Mouse (Mus musculus): Measurements from ENCODE around the gene Ice1. TPM values are rescaled to one million over a fixed set of nuclear protein-coding genes. Genes with fewer than 3 reads are reported as not detected.
A peak's percentile ranks its signal among the peaks of the same experiment; 100 is the strongest.

Gene Ice1
- total RNA-seq, 2 experiments from 2014 or later = 29.4 to 29.9 TPM

GRCm38 (mm10) chr13:70639639-70640038, 2.2 kb upstream of the Ice1 start:
- DNase-seq = peak in 1 of 2 experiments; percentile 33

DNA sequence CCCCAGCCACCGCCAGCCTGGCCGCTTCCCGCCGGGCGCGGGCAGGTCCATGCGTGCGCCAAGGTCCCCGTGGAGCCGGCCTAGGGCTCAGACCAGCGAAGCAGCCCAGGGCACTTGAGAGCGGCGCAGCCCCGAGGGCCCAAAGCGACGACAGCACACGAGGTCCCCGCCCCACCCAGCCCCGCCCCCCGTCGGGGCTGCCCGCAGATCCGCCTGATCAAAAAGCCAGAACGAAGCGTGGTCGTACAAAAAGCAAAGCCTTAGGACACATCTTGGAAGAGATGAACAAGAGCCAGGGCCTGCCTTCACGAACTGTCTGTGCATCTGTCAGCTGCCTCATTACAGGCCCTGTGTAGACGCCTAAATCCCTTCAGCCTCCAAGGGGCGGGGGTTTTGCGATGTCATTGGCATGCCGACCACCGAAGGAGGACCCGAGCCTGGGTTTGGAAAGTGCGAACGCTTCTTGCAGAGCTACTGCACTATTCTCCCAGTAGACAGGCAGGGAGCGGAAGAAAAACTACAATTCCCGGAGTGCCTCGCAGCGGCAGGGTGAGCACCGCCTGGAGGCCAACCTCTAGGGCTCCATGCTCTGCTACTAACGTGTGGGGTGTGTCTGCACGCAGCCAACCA, 343 bp upstream of the Ice1 start:
- peak; percentile 97 to 98 for DNase-seq

- no peak for DNase-seq
Measured at GRCm38 (mm10) chr13:70636706-70637105, 728 bp downstream of the Ice1 start.

- DNase-seq = no peak
Measured at GRCm38 (mm10) chr13:70635591-70635990, 1.8 kb downstream of the Ice1 start.

DNA sequence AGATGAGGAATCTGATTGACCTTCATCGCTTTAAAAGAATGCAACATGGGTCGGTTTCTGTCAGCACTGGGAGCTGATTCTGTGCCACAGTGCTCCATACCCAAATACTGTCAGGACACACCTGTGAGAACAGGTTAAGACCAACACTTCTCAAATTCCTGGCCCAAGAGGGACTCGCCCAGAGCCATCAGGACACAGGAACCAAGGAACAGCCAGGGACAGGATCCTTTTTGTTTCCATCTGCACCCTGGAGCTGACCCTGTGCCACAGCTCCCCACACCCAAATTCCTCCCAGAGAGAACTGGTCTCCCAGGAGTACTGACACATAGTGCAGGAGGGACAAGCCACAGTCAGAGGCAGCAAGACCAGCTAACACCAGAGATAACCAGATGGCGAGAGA, 11.0 kb downstream of the Ice1 start:
- DNase-seq = no peak

DNA sequence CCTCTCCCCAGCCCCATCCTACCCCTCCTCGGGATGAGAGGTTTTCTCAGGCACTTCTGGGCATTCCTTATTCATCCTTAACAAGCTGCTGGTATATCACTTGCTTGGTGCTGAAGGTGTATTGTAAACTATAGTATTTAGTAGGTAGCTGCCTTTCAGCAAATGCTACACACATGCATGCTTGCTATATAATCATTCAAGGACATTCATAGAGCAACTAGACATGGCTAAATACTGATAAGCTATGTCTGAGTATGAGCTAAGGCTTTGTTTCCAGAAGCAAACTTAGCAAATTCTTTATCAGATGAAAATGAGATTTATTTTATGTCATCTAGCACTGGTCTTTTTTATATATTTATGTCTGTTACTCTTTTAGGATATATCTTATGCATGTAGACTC, 11.8 kb downstream of the Ice1 start:
- DNase-seq = no peak

GRCm38 (mm10) chr13:70624445-70624844, 13.0 kb downstream of the Ice1 start:
- no peak for DNase-seq

- DNase-seq = peak in 1 of 2 experiments; percentile 15
Measured at GRCm38 (mm10) chr13:70622461-70623057, 14.9 kb downstream of the Ice1 start.

DNA sequence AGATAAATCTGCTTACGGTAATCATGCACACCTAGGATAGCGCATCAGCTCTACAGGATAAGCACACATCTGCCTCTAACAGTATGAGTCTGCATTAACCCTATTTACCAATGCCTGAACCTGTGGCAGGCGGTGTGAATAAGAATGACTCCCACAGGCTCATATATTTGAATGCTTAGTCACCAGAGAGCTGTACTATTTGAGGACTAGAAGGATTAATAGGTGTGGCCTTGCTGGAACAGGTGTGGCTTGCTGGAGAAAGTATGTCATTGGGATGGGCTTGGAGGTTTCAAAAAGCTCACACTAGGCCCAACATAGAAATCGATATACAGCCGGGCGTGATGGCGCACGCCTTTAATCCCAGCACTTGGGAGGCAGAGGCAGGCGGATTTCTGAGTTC, 15.9 kb downstream of the Ice1 start:
- no peak for DNase-seq

GRCm38 (mm10) chr13:70612837-70613236, 24.6 kb downstream of the Ice1 start:
- DNase-seq = no peak

DNA sequence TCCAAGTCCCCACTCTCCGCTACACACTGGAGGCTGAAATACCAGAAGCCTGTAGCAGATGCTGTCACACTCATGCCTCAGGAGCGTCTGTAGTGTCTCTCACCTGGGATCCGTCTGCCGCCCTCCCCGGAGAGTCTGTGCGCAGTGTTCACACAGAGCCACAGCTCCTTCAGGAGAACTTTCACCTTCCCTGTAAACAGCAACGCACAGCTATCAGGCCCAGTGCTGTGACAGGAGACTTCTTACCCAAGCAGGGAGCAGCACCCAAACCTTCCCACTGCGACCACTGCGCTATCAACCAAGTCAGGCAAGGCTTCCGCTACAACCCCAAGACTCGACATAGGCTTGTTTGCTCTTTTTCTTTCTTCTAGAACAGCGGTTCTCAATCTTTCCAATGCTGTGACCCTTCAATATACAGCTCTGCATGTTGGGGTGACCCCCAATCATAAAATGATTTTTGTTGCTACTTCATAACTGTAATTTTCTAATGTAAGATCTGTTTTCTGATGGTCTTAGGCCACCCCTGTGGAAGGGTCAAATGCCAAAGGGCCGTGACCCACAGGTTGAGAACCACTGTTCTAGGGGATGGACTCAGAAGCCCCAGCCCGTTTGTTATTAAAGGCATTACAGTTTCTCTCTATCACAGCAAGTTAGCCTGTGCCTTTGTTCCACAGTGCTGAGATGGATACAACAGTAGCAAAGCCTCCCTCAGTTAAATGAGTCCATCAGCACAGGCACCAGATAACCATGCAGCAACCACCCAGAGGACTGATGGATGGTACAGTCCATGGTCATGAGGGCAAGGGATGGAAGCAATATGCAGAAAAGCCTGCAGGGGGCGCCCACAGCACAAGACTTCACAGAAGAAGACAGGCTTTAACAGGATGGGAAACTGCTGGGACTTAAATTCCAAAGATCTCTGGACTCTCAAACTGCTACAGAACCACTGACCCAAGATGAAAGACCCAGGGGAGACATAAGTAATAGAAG, 26.7 kb downstream of the Ice1 start:
- peak; percentile 42 to 82 for DNase-seq

DNA sequence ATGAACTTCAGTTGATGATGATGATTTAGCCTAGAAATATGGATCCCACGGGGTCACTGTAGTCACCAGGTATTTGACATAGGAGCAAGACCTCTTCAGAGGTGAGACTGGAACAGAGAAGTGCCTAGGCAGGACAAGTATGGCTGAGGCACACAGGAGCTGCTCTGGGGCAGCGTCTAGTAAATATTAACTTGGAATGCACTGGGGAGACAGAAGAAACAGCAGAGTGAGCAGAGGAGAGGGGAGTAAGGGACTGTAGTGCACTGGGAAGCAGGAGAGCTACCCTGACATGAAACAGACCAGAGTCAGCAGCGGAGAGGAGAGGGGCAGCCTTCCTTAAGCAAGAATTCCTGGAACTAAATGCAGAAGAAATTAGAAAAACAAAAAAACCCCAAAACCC, 27.8 kb downstream of the Ice1 start:
- DNase-seq = no peak

DNA sequence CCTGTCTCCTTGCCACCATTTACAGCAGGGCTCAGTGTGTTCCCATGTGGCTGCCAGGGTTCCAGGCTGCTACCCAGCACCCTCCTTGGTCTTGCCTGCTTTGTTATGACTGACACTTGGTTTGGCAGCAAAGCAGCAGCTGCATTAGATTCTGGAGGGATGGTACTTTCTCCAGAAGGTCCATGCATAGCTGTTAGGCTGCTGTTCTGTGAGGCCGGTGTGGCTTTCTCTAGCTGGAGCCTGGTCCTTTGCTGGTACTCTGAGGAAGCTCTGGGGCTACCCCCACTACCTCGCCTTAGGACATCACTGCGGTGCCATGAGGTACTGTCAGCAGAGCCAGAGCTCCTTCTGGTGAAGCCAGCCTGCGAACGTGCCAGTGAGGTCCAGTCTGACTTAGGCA, 32.1 kb downstream of the Ice1 start:
- no peak for DNase-seq

- no peak for DNase-seq
Measured at GRCm38 (mm10) chr13:70604723-70605122, 32.7 kb downstream of the Ice1 start.

DNA sequence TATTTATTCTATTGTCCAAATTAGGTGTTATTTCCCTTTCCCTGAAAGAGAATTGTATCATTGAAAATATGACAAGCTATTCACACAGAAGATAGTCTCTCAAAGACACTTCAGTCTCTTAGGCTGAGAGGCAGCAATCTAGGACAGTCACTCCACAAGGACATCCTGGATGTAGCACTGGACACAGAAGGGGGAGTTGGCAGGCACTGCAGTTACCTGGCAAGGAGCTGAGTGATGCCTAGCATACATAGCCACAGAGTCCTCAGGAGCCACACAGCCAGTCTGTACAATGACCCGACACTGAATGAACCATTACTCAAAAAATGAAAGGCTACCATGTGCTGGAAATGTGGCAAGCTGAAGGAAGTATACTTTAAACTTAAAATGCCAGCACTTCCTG, 35.9 kb downstream of the Ice1 start:
- no peak for DNase-seq

DNA sequence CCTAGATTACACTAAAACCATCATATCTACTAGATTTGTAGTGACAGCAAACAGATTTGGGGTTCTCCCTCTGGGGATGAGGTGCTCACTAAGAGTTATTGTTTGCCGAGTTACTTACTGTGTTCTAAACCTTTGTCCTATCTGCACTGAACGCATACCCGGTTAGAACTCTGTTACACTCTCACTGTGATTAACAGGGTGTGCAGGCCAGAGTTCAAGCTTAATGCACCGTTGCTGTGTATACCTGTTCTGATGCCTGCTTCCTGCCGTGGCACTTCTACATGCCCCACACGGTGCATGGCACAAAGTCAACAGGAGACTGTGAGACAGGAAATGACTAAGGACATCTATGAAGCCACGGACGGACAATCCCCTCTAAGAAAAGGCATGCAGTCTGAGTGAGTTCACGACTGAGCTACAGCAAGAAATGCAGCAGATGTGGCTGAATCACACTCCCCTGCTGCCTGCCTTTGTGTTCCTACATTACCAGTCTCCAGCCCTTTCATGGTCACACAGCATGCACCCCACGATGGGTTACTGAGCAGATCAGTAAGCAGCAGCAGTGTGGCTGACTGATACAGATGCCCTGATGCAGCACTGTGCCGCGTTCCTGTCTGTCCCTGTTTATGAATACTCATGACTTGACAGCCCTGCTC, 37.3 kb downstream of the Ice1 start:
- DNase-seq = no peak

DNA sequence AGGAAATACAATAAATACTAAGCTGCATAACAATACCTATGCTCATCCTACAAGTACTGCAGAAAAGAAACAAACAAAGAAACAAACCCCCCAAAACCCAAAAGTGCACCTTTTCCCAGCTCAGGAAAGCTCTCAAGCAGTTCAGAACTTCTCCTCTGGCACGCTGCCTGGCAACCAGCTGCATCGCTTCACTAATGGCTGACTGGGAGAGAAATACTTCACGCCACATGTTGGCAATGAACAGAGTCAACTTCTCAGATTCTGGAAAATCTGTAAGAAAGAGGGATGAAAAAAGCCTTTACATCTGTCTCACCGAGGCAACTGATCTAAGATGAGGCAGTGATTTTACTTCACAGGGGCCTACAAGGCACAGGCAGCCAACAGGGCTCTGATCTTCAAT, 38.5 kb downstream of the Ice1 start:
- peak; percentile 29 to 45 for DNase-seq

DNA sequence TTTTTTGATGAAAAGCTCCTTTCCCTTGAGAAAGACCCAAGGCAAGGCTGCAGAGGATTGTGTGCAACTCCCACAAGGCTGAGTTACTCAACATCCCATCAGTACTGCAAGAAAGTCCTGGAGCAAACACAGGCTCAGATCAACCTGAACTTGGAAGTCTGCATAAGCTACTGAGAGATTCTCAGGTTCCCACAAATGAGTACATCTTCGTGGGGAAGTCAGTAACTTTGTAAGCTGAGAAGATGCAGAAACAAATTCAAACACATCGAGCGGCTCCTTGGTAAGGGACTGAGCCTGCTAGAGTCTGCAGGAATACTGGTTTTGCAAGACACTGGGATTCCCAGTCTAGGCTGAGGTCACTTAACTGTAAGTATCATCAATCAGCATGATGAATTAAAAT, 40.5 kb downstream of the Ice1 start:
- no peak for DNase-seq

- peak; percentile 92 to 96 for DNase-seq
Measured at GRCm38 (mm10) chr13:70590248-70590762, 47.1 kb downstream of the Ice1 start.

GRCm38 (mm10) chr13:70586969-70587368, 50.5 kb downstream of the Ice1 start:
- DNase-seq = peak; percentile 11 to 59

DNA sequence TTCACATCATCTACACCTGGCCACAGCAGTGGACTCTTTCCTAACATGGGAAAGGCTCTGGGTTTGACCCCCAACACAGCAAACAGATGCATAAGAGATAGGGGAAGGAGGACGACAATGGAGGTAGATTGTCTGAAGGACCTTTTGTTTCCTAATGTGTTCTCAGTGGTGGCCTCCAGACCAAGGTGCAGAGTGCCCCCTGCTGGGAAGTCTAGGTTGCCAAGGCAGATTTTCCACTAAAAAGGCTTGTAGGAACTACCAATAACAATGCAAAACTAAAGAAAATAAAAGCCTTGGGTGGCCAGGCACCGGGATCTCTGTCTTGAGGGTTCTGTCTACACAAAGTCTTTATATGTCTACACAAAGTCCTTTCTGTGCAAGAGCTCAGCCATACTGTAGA, 54.9 kb downstream of the Ice1 start:
- peak in 1 of 2 experiments; percentile 53 for DNase-seq

- DNase-seq = no peak
Measured at GRCm38 (mm10) chr13:70581509-70581908, 55.9 kb downstream of the Ice1 start.

Measured in heart, adult 18-20 months (tissue).